Mouse (Mus musculus): ENCODE data around the gene Add2.

DNA sequence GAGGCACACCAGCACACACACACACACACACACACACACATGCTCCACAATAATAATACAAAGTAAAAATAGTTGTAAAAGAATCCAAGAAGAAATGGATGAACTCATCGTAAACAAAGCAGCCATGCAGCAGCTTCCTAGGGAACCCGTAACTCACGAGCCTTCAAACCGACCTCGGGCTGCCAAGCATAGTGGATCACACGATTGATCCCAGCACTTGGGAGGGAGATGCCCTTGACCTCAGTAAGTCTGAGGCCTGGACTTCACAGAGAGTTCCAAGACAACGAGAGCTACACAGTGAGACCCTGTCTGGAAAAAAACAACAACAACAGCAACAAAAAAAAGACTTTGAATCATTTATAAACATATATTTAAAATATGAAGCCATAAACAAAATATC lies 133.1 kb downstream of the Add2 start:
- TF ChIP-seq CTCF (IDR thresholded peaks at IDR 0.05; ENCODE audit: extremely low read depth, insufficient read depth, low read length) (no peak), POLR2A (IDR thresholded peaks at IDR 0.05; ENCODE audit: extremely low read depth, insufficient read depth, low read length) (no peak)

Data from cortical plate, adult 2 months (tissue).